Mouse (Mus musculus) granulocyte monocyte progenitor cell, adult 5-6 weeks (primary cell): ENCODE measurements around the gene Plekhg5. TPM values are rescaled to one million over a fixed set of nuclear protein-coding genes. Genes with fewer than 3 reads are reported as not detected.

Source experiments
- ATAC-seq: replicated peaks from 2 replicates; pipeline ENCODE4 v1.8.0; 2016; ENCODE audit warnings: mild to moderate bottlenecking, moderate TSS enrichment, inconsistent platforms; ENCODE audit not compliant: poor library complexity, severe bottlenecking
- total RNA-seq, 2 experiments: library from RNA; stranded (forward) in 1 of 2; stranded (reverse) in 1 of 2; fragments of 200-712, 200-1000 nt in 1 of 2; fragments of >200 nt in 1 of 2; fragmentation: Nextera tagmentation in 1 of 2; gene quantifications; 2 replicates each; pipeline ENCODE4 v1.2.3; 2014 to 2017

Gene Plekhg5
- total RNA-seq, 2 experiments from 2014 or later = 0.34 to 2.2 TPM

DNA sequence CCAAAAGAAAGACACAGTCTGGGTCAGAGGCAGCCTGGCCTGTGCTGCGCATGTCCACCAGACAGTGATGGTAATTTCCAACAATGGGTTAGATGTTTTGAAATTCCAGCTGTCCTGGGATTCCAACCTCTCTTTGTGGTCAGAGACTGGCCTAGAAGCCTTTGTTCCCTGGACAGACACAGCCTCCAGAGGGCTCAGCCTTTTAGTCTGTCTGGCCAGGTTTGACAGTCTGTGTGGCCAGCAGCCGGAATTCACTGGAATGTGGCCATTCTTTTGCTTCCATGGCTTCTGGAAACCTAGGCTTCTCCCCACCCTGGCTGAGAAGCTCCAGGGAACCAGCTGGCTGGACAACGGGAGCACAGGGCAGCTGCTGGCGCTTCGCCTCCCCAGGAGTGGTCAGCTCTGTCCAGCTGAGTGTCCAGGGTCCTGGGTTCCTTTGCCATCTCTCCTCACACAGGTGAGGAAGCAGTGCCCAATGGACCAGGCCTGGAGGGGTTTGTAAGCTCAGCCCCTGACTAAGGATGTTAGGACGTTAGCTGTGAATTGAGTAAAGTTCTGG lies 4.1 kb upstream of the Plekhg5 start:
- ATAC-seq = no peak

GRCm38 (mm10) chr4:152069245-152069644 lies 3.1 kb upstream of the Plekhg5 start:
- ATAC-seq = no peak

DNA sequence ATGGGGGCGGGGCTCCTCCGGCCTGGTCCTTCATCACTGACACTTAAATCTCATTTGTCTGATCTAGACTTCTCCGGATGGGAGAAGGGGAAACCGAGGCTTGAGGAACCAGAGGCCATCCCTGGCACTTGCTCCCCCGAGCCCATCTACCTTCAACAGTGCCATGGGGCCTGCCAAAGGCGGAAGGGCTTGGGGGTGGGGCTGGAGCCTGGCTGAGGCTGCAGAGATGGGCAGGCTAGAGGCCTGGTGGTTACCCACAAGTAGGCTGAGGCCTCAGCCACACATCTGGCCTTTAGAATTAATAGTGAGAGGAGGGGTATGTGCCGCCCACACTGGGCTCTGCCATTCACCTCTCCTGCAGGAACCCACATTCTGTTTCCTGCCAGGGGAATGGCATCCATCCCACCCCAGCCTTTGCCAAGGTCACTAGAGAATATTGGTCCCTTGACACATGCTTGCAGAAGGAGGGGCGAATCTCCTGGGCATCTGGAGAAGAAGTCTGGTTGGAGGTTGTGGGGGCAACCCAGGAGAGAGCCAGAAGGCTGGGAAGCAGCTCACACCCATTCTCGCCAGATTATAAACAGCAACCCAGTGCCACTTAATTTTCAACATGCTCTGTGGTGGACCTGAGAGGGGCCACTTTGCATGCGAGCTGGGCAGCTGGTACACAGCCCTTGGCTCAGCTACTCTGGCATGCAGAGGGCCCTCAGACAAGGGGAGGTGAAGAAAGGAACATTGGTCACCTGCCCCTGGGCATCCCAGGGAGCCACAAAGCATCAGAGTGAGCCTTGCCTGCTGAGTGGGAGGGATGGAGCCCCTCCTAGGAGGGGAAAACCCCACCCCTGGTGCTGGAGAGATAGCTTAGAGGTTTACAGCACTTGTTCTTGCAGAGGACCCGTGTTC lies 1.6 kb upstream of the Plekhg5 start:
- peak; percentile 13; the same call in 1 of the 2 replicates for ATAC-seq

GRCm38 (mm10) chr4:152072655-152073054 lies 357 bp downstream of the Plekhg5 start:
- peak; percentile 6 for ATAC-seq

DNA sequence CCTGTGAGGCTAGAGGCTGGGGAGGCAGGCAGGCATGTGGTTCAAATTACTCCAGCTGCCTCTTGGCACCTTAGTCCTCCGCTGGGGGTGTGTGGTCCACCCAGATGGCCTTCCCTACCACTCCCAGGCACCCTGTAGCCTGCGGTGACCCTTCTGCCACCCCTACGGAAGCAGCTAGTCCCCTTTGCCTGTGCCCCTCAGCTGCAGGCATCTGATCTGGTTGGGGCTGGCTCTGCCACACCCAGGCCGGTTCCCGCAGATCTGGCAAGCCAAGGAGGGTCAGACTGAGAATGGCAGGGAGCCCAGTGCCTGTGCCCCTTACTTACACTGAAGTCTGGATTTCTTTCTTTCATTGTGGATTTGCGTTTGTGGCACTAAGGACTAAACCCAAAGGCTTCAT lies 1.4 kb downstream of the Plekhg5 start:
- no peak for ATAC-seq

DNA sequence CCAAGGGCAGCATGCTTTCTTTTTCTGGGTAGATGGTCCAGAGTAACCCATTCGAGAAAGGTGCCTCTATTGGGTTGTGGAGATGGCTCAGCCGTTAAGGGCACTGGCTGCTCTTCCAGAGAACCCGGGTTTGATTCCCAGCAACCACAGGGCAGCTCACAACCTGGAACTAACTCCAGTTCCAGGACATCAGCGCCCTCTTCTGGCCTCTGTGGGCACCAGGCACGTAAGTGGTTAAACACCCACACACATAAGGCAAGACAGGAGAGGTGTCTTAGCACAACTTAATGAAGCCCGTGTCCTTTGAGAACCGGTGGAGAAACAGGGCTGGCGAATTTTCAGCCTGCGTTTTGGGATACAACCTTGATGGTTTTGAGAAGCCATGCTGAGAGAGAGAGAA lies 2.2 kb downstream of the Plekhg5 start:
- no peak for ATAC-seq

- no peak for ATAC-seq
Observed at GRCm38 (mm10) chr4:152077191-152077590, 4.9 kb downstream of the Plekhg5 start.

DNA sequence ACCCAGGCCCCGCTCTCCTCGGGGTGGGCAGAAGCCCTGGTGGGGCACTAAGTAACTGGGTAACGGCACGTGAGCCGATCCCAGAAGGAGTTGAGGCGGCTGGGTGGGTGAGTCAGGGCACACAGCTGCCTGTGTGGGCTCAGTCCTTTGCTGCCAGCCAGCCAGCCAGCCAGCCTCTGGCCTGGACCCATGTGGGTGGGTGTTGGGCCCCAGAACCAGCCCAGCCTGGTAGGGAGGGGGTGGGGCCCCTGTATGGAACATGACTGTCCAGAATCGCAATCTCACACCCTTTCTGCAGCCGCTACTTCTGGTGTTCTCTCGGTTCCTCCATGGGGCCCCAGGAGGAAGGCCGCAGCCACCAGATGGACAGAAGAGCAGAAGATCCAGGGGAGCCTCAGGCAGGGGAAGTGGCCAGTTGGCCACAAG lies 5.8 kb downstream of the Plekhg5 start:
- peak; percentile 88 for ATAC-seq

DNA sequence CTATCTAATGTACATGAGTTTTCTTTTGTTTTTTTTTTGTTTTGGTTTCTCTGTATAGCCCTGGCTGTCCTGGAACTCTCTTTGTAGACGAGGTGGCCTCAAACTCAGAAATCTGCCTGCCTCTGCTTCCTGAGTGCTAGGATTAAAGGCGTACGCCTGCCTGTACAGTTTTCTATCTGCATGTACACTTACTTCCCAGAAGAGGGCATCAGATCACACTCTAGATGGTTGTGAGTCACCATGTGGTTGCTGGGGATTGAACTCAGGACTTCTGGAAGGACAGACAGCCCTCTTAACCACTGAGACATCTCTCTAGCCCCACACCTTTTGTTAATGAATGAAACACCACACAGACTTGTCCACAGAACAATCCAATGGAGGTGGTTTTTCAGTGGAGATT lies 7.0 kb downstream of the Plekhg5 start:
- ATAC-seq = no peak

GRCm38 (mm10) chr4:152079931-152080330 lies 7.6 kb downstream of the Plekhg5 start:
- ATAC-seq = peak; percentile 23

DNA sequence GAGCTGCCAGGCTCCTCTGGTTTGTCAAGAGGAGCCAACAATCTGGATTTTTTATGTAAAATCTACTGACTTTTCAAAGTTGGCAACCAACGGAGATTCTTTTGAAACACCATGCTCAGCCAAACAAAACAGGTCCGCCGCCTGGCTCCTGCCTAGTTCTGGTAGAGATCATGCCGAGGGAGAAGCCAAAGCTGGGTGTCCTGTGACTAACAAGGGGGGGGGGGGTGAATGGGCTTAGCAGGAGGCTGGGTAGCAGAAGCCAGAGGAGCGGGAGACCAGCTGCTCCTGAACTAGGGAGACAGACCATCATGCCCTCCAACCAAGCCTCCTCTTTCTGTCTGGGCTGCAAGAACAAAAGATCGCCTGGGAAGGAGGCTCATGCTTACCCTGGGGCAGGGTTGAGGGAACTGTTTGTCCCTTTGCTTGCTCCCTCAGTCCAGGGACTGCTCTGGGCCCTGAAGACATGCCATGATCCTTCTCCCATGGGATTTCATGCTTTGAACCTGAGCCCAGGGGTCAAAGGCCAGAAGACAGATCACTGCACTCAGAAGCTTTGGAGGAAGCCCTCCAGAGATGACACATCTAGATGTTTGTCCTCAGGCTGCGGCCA lies 11.4 kb downstream of the Plekhg5 start:
- no peak for ATAC-seq

DNA sequence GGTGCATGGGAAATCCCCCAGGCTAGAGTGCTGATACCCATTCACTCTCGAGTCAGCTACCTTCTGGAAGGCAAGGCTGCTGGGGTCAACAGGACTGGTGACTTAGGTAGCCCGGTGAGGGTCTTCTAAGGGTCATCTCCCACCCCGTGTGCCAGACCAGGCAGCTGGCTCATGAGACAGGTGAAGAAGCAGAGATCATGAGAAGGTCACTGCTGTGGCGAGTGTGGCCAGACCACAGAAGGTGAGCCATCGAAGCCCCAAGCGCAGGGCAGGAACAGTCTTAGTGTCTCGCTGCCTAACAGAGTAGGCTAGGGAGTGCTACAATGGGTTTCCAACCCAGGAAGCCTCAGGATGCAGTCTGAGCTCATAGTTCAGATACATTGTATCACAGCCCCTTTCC lies 12.3 kb downstream of the Plekhg5 start:
- no peak for ATAC-seq

GRCm38 (mm10) chr4:152086505-152087210 lies 14.4 kb downstream of the Plekhg5 start:
- peak; percentile 43 for ATAC-seq

- peak; percentile 88 for ATAC-seq
Observed at GRCm38 (mm10) chr4:152087211-152088081, 15.1 kb downstream of the Plekhg5 start.

GRCm38 (mm10) chr4:152088133-152088532 lies 15.8 kb downstream of the Plekhg5 start:
- ATAC-seq = peak; percentile 15

- no peak for ATAC-seq
Observed at GRCm38 (mm10) chr4:152088556-152089120, 16.3 kb downstream of the Plekhg5 start.

GRCm38 (mm10) chr4:152090191-152090590 lies 17.9 kb downstream of the Plekhg5 start:
- no peak for ATAC-seq

GRCm38 (mm10) chr4:152092751-152093293 lies 20.5 kb downstream of the Plekhg5 start:
- no peak for ATAC-seq

GRCm38 (mm10) chr4:152094233-152094632 lies 21.9 kb downstream of the Plekhg5 start:
- ATAC-seq = no peak
